ENCODE assay signal across 24 mouse cellular contexts in genomic region chr2:167953819-167954218, GRCm38 (mm10). TPM values are rescaled to one million over a fixed set of nuclear protein-coding genes. Genes with fewer than 3 reads are reported as not detected.
DNase-seq lines count a peak whose midpoint lies in the region; ATAC-seq and TF ChIP-seq lines count a peak whose summit lies in the region.
"Had no signal": no experiment of that assay in that cellular context is flagged by ENCODE, and none has a peak within 500 bp of the region (broad histone marks: within the 10 kb centered on the region; RNA-seq: fewer than 3 reads in every experiment).

No protein-coding gene starts in this region.

- TF ChIP-seq CTCF in lung, embryonic 14.5 days (IDR thresholded peaks at IDR 0.05; ENCODE audit: low read depth) = no peak
- TF ChIP-seq CTCF in lung, postnatal 0 days (IDR thresholded peaks at IDR 0.05) = no peak
- TF ChIP-seq CTCF in CH12.LX (conservative IDR thresholded peaks at IDR 0.05 in 1 of 2, IDR thresholded peaks at IDR 0.05 in 1 of 2; ENCODE audit: low read depth in 2 of 2, low read length in 2 of 2) = no peak

- TF ChIP-seq POLR2A in CH12.LX (IDR thresholded peaks at IDR 0.05; ENCODE audit: low read depth, low read length) = no peak

- H3K4me3 ChIP-seq in intestine, embryonic 14.5 days (ENCODE audit: low read depth, low read length) = no peak overlapping the region
- H3K4me3 ChIP-seq in intestine, embryonic 15.5 days (replicated peaks) = no peak overlapping the region
- no peak overlapping the region for H3K4me3 ChIP-seq in lung, embryonic 14.5 days (ENCODE audit: low read depth, low read length)
- H3K4me3 ChIP-seq in lung, postnatal 0 days (ENCODE audit: low read depth, low read length) = no peak overlapping the region
- H3K4me3 ChIP-seq in CH12.LX (replicated peaks in 1 of 3; ENCODE audit: low read depth in 2 of 3, low read length in 2 of 3, poor library complexity in 1 of 3) = no peak overlapping the region
- H3K4me3 ChIP-seq in hindbrain, embryonic 11.5 days (ENCODE audit: low read depth, low read length) = no peak overlapping the region
- H3K4me3 ChIP-seq: forebrain, embryonic 10.5 days; forebrain, embryonic 13.5 days; gastrocnemius, adult 2 months; hindbrain, embryonic 13.5 days had no signal

- H3K27me3 ChIP-seq in intestine, embryonic 14.5 days (replicated peaks; ENCODE audit: control insufficient read depth, insufficient read depth, low read length) = no peaks in the 10 kb centered on the region
- no peaks in the 10 kb centered on the region for H3K27me3 ChIP-seq in intestine, embryonic 15.5 days (replicated peaks)
- H3K27me3 ChIP-seq in lung, embryonic 14.5 days (ENCODE audit: insufficient read depth, low read length) = no peaks in the 10 kb centered on the region
- no peaks in the 10 kb centered on the region for H3K27me3 ChIP-seq in lung, postnatal 0 days (replicated peaks; ENCODE audit: insufficient read depth, low read length)
- H3K27me3 ChIP-seq in CH12.LX (replicated peaks) = no peaks in the 10 kb centered on the region
- no peaks in the 10 kb centered on the region for H3K27me3 ChIP-seq in hindbrain, embryonic 11.5 days (ENCODE audit: control insufficient read depth, insufficient read depth, low read length)
- H3K27me3 ChIP-seq: forebrain, embryonic 13.5 days; hindbrain, embryonic 13.5 days; Patski had no signal

- H3K27ac ChIP-seq in intestine, embryonic 14.5 days (ENCODE audit: low read depth) = 0 out of 2 replicates have a peak overlapping the region, but pooled peaks have one; percentile 11
- no peak overlapping the region for H3K27ac ChIP-seq in intestine, embryonic 15.5 days
- 0 out of 2 replicates have a peak overlapping the region, but pooled peaks have one; percentile 36 for H3K27ac ChIP-seq in lung, embryonic 14.5 days (ENCODE audit: low read depth)
- H3K27ac ChIP-seq in lung, postnatal 0 days (ENCODE audit: low read length) = peak overlapping the region; percentile 66; the same call in 1 of the 2 replicates
- H3K27ac ChIP-seq in CH12.LX (ENCODE audit: insufficient read depth, low read depth) = 0 out of 2 replicates have a peak overlapping the region, but pooled peaks have one; percentile 3
- H3K27ac ChIP-seq in hindbrain, embryonic 11.5 days (ENCODE audit: low read depth, low read length) = no peak overlapping the region
- H3K27ac ChIP-seq: forebrain, embryonic 10.5 days; forebrain, embryonic 13.5 days; gastrocnemius, adult 2 months; hindbrain, embryonic 13.5 days had no signal

- no peak overlapping the region for H3K9ac ChIP-seq in intestine, embryonic 14.5 days (ENCODE audit: low read length)
- H3K9ac ChIP-seq in intestine, embryonic 15.5 days = no peak overlapping the region
- no peak overlapping the region for H3K9ac ChIP-seq in lung, embryonic 14.5 days
- H3K9ac ChIP-seq in lung, postnatal 0 days (replicated peaks; ENCODE audit: low read depth) = no peak overlapping the region
- no peak overlapping the region for H3K9ac ChIP-seq in CH12.LX (ENCODE audit: insufficient read depth, low read depth)
- H3K9ac ChIP-seq in hindbrain, embryonic 11.5 days (ENCODE audit: low read depth, low read length) = no peak overlapping the region
- H3K9ac ChIP-seq: forebrain, embryonic 13.5 days; hindbrain, embryonic 13.5 days had no signal

- peaks cover 96% of the 10 kb centered on the region for H3K79me2 ChIP-seq in CH12.LX (replicated peaks; ENCODE audit: control insufficient read depth, extremely low read depth, insufficient read depth, poor library complexity, severe bottlenecking)

- no peak for ATAC-seq in intestine, embryonic 14.5 days (replicated peaks; ENCODE audit: low FRiP score, low TSS enrichment, low read depth)
- ATAC-seq in intestine, embryonic 15.5 days = no peak
- no peak for ATAC-seq in lung, embryonic 14.5 days (ENCODE audit: insufficient read depth)
- ATAC-seq in lung, postnatal 0 days = peak; percentile 55
- ATAC-seq in hindbrain, embryonic 11.5 days (ENCODE audit: low FRiP score) = no peak
- ATAC-seq: forebrain, embryonic 13.5 days; forebrain, embryonic 16.5 days; Patski had no signal

- dilution Hi-C loops in CH12.LX (cut with MboI; ENCODE audit: extremely low pct_ligation_motif_present, extremely low pct_unique_long_range_greater_than_20kb, low sequenced_read_pairs) = no loop called here

- no peak for DNase-seq in intestine, embryonic 14.5 days (ENCODE audit: low spot score)
- DNase-seq in lung, embryonic 14.5 days = no peak
- no peak for DNase-seq in lung, postnatal 14 days
- DNase-seq in lung, postnatal 0 days (ENCODE audit: low spot score) = peak; percentile 57
- DNase-seq in lung, postnatal 36 days = no peak
- DNase-seq in CH12.LX (ENCODE audit: extremely low read depth) = no peak
- DNase-seq in hindbrain, embryonic 11.5 days (ENCODE audit: low spot score) = no peak
- DNase-seq: adrenal gland, postnatal 10 days; adrenal gland, postnatal 36 days; cerebellum, adult 18-20 months; cerebellum, adult 9-10 months; cerebellum, postnatal 14 days; gastrocnemius, adult 2 months; gastrocnemius, postnatal 14 days; heart, adult 11 months had no signal

- in situ Hi-C loops in CH12.LX (cut with MboI; ENCODE audit: low pct_ligation_motif_present, low pct_unique_long_range_greater_than_20kb, low sequenced_read_pairs) = no loop called here

- TF ChIP-seq EP300 in lung, postnatal 0 days (IDR thresholded peaks at IDR 0.05) = peak; percentile 34
- TF ChIP-seq EP300 in CH12.LX (IDR thresholded peaks at IDR 0.05; ENCODE audit: low read length) = no peak

- H3K36me3 ChIP-seq in intestine, embryonic 14.5 days (ENCODE audit: control insufficient read depth, insufficient read depth, low read length) = no peaks in the 10 kb centered on the region
- no peaks in the 10 kb centered on the region for H3K36me3 ChIP-seq in intestine, embryonic 15.5 days
- 0 out of 2 replicates have a peak, but pooled peaks cover 3% of the 10 kb centered on the region for H3K36me3 ChIP-seq in lung, embryonic 14.5 days (ENCODE audit: insufficient read depth)
- H3K36me3 ChIP-seq in lung, postnatal 0 days (ENCODE audit: insufficient read depth, low read length) = no peaks in the 10 kb centered on the region
- H3K36me3 ChIP-seq in CH12.LX (replicated peaks in 1 of 2; ENCODE audit: control insufficient read depth in 1 of 2, insufficient read depth in 1 of 2, low read length in 1 of 2) = peaks cover 0 to 65% of the 10 kb centered on the region in 2 experiments
- no peaks in the 10 kb centered on the region for H3K36me3 ChIP-seq in hindbrain, embryonic 11.5 days (ENCODE audit: control insufficient read depth, insufficient read depth, low read length)
- H3K36me3 ChIP-seq: hindbrain, embryonic 13.5 days had no signal

- H3K4me1 ChIP-seq in intestine, embryonic 14.5 days (replicated peaks; ENCODE audit: control insufficient read depth, insufficient read depth, low read length) = peaks cover 11% of the 10 kb centered on the region
- peaks cover 10% of the 10 kb centered on the region for H3K4me1 ChIP-seq in intestine, embryonic 15.5 days (replicated peaks)
- peaks cover 12% of the 10 kb centered on the region for H3K4me1 ChIP-seq in lung, embryonic 14.5 days (ENCODE audit: insufficient read depth)
- H3K4me1 ChIP-seq in lung, postnatal 0 days (ENCODE audit: insufficient read depth, low read depth, low read length) = peaks cover 33% of the 10 kb centered on the region
- H3K4me1 ChIP-seq in CH12.LX (ENCODE audit: control insufficient read depth in 1 of 2, insufficient read depth in 2 of 2) = peaks cover 75 to 98% of the 10 kb centered on the region in 2 experiments
- H3K4me1 ChIP-seq in hindbrain, embryonic 11.5 days (replicated peaks; ENCODE audit: control insufficient read depth, insufficient read depth, low read length) = no peaks in the 10 kb centered on the region; the same call in 1 of the 2 replicates

- no peaks in the 10 kb centered on the region for H3K9me3 ChIP-seq in intestine, embryonic 14.5 days (ENCODE audit: control insufficient read depth, low read length)
- no peaks in the 10 kb centered on the region for H3K9me3 ChIP-seq in intestine, embryonic 15.5 days
- H3K9me3 ChIP-seq in lung, embryonic 14.5 days (ENCODE audit: low read depth, low read length) = no peaks in the 10 kb centered on the region
- H3K9me3 ChIP-seq in lung, postnatal 0 days (ENCODE audit: low read length) = no peaks in the 10 kb centered on the region
- H3K9me3 ChIP-seq in CH12.LX (replicated peaks; ENCODE audit: low read length) = no peaks in the 10 kb centered on the region
- H3K9me3 ChIP-seq in hindbrain, embryonic 11.5 days (ENCODE audit: control insufficient read depth, low read length) = no peaks in the 10 kb centered on the region
- H3K9me3 ChIP-seq: forebrain, embryonic 10.5 days; forebrain, embryonic 13.5 days; G1E; hindbrain, embryonic 13.5 days had no signal

- H3K4me2 ChIP-seq in intestine, embryonic 14.5 days (ENCODE audit: low read length) = no peak overlapping the region
- no peak overlapping the region for H3K4me2 ChIP-seq in intestine, embryonic 15.5 days (replicated peaks)
- H3K4me2 ChIP-seq in lung, embryonic 14.5 days = no peak overlapping the region
- no peak overlapping the region for H3K4me2 ChIP-seq in lung, postnatal 0 days (replicated peaks; ENCODE audit: low read depth, low read length)
- no peak overlapping the region for H3K4me2 ChIP-seq in CH12.LX (ENCODE audit: insufficient read depth, low read depth, poor library complexity, severe bottlenecking)
- no peak overlapping the region for H3K4me2 ChIP-seq in hindbrain, embryonic 11.5 days (replicated peaks; ENCODE audit: low read depth, low read length)
- H3K4me2 ChIP-seq: forebrain, embryonic 13.5 days; heart, embryonic 11.5 days; hindbrain, embryonic 13.5 days had no signal

- WGBS in intestine, embryonic 14.5 days = 78% methylated on average over 10 of the region's 10 CpGs
- WGBS in intestine, embryonic 15.5 days = 82% methylated on average over 10 of the region's 10 CpGs
- 70% methylated on average over 10 of the region's 10 CpGs for WGBS in lung, embryonic 14.5 days
- WGBS in lung, postnatal 0 days = 66% methylated on average over 10 of the region's 10 CpGs
- 85% methylated on average over 10 of the region's 10 CpGs for WGBS in hindbrain, embryonic 11.5 days

- TF ChIP-seq RAD21 in CH12.LX (IDR thresholded peaks at IDR 0.05; ENCODE audit: low read depth, low read length) = no peak

RNA-seq across cellular contexts. Expression of gene Ptpn1, which starts 22.0 kb away (rescaled TPM):
- polyA plus RNA-seq in intestine, embryonic 14.5 days (2014; fragmentation: Nextera tagmentation; extraction: Ambion mirVana) = 42.6 and 47.8 TPM in 2 replicates
- polyA plus RNA-seq in intestine, embryonic 15.5 days (2015; fragmentation: Nextera tagmentation; extraction: Ambion mirVana) = 41.1 and 54.2 TPM in 2 replicates
- 59.3 and 61.3 TPM in 2 replicates for polyA plus RNA-seq in lung, embryonic 14.5 days (2014; fragmentation: Nextera tagmentation; extraction: Ambion mirVana)
- polyA plus RNA-seq in lung, postnatal 0 days (2015; fragmentation: Nextera tagmentation; extraction: Ambion mirVana) = 81.2 and 94.5 TPM in 2 replicates
- total RNA-seq in CH12.LX (2012; rRNA removed) = 77.6 and 90.0 TPM in 2 replicates
- 69.8 and 78.5 TPM in 2 replicates for total RNA-seq in CH12.LX (2014; rRNA removed)
- polyA plus RNA-seq in CH12.LX (2012; ENCODE audit: insufficient read length, low read depth) = 131 and 139 TPM in 2 replicates
- polyA plus RNA-seq in hindbrain, embryonic 11.5 days (2014; fragmentation: Nextera tagmentation; extraction: Ambion mirVana) = 81.9 and 90.3 TPM in 2 replicates

RNA-seq across cellular contexts. Expression of gene Ripor3, which starts 56.6 kb away (rescaled TPM):
- polyA plus RNA-seq in intestine, embryonic 14.5 days (2014; fragmentation: Nextera tagmentation; extraction: Ambion mirVana) = 3.8 and 4.8 TPM in 2 replicates
- polyA plus RNA-seq in intestine, embryonic 15.5 days (2015; fragmentation: Nextera tagmentation; extraction: Ambion mirVana) = 3.7 and 4.2 TPM in 2 replicates
- 2.0 and 2.2 TPM in 2 replicates for polyA plus RNA-seq in lung, embryonic 14.5 days (2014; fragmentation: Nextera tagmentation; extraction: Ambion mirVana)
- 1.00 and 1.1 TPM in 2 replicates for polyA plus RNA-seq in lung, postnatal 0 days (2015; fragmentation: Nextera tagmentation; extraction: Ambion mirVana)
- 0.17 TPM in 1 of 2 replicates, not detected in the other for total RNA-seq in CH12.LX (2012; rRNA removed)
- not detected in 2 replicates for total RNA-seq in CH12.LX (2014; rRNA removed)
- not detected in 2 replicates for polyA plus RNA-seq in CH12.LX (2012; ENCODE audit: insufficient read length, low read depth)
- 0.49 and 0.69 TPM in 2 replicates for polyA plus RNA-seq in hindbrain, embryonic 11.5 days (2014; fragmentation: Nextera tagmentation; extraction: Ambion mirVana)
- total RNA-seq: hematopoietic stem cell, adult 5-6 weeks had no signal

Comparison
In these comparisons a context has a peak if more than half of its experiments do, and no peak if none do; other contexts are left out.
1. H3K27ac ChIP-seq: peak in intestine, embryonic 14.5 days (single experiment), lung, embryonic 14.5 days (single experiment), lung, postnatal 0 days (single experiment) and CH12.LX (single experiment); none in intestine, embryonic 15.5 days (single experiment) and hindbrain, embryonic 11.5 days (single experiment).